Mouse (Mus musculus) stomach, embryonic 16.5 days (tissue): ENCODE measurements around the gene Esrp2. TPM values are rescaled to one million over a fixed set of nuclear protein-coding genes. Genes with fewer than 3 reads are reported as not detected.

Source experiments
- ATAC-seq: fragments of 200-750 bp; cut with Nextera tagmentation; 2 replicates; pipeline ENCODE4 v1.8.0; 2017; ENCODE audit warnings: moderate number of reproducible peaks, moderate TSS enrichment; ENCODE audit not compliant: insufficient read depth, low FRiP score
- H3K27ac ChIP-seq: fragments of 300-500 bp; sonication (generic); 2 replicates; pipeline ENCODE4 v1.5.1; 2014; ENCODE audit warnings: low read length
- H3K27me3 ChIP-seq: fragments of 300-500 bp; sonication (generic); 2 replicates; pipeline ENCODE4 v1.6.1; 2014; ENCODE audit warnings: low read length, control low read depth, mixed read lengths; ENCODE audit not compliant: control insufficient read depth, insufficient read depth
- H3K36me3 ChIP-seq: fragments of 300-500 bp; sonication (generic); 2 replicates; pipeline ENCODE4 v1.6.1; 2014; ENCODE audit warnings: low read length; ENCODE audit not compliant: control insufficient read depth, insufficient read depth
- H3K4me1 ChIP-seq: fragments of 300-500 bp; sonication (generic); 2 replicates; pipeline ENCODE4 v1.6.1; 2014; ENCODE audit warnings: low read length, control low read depth, mixed read lengths; ENCODE audit not compliant: control insufficient read depth, insufficient read depth
- H3K4me2 ChIP-seq: fragments of 300-500 bp; sonication (generic); 2 replicates; pipeline ENCODE4 v1.6.1; 2014; ENCODE audit warnings: low read depth, low read length, mixed read lengths
- H3K4me3 ChIP-seq: fragments of 300-500 bp; sonication (generic); replicated peaks from 2 replicates; pipeline ENCODE4 v1.5.1; 2014; ENCODE audit warnings: mild to moderate bottlenecking, low read length
- H3K9ac ChIP-seq: fragments of 300-500 bp; sonication (generic); 2 replicates; pipeline ENCODE4 v1.6.1; 2014; ENCODE audit warnings: low read length
- H3K9me3 ChIP-seq: fragments of 300-500 bp; sonication (generic); replicated peaks from 2 replicates; pipeline ENCODE4 v1.6.1; 2016; ENCODE audit warnings: low read length, control low read depth; ENCODE audit not compliant: control insufficient read depth
- WGBS: fragments of 180-500 bp; shearing (Covaris S2); extraction: QIAGEN DNeasy Blood & Tissue Kit; methylation state at CpG from one replicate; pipeline ENCODE4 v1.1.7; 2014; 5-methylcytosine and 5-hydroxymethylcytosine counted together
- polyA plus RNA-seq: library from polyadenylated mRNA; unstranded; fragments of >200 nt; fragmentation: Nextera tagmentation; extraction: Ambion mirVana; gene quantifications from 2 replicates; pipeline ENCODE4 v1.2.1, GENCODE M21; 2015

The Esrp2 gene
- polyA plus RNA-seq, 1 experiment from 2014 or later: 62.6 TPM

DNA sequence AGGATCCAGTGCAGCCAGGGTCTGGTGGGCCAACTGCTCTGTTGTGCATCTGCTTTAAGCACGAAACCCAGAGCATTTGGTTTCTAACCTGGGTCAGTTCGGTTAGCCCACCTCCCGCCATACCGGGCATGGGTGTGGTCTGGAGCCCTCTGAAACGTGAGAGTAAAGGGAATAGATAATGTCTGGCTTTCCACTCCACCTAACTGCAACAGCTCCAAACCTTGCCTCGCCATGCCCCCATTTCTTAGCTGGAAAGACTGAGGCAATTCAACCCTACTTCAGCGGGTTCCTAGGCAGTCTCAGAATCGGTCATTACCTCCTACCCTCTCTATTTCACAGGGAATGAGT lies 13.9 kb upstream of the Esrp2 start:
- ATAC-seq: no peak; the same call in 1 of the 2 replicates
- H3K4me3 ChIP-seq: peak overlapping the region; percentile 67
- 16% methylated on average over 8 of the region's 8 CpGs for WGBS
- no peaks in the 10 kb centered on the region for H3K9me3 ChIP-seq
- H3K36me3 ChIP-seq: no peaks in the 10 kb centered on the region
- peak overlapping the region; percentile 76 for H3K9ac ChIP-seq
- H3K4me1 ChIP-seq: peaks cover 8% of the 10 kb centered on the region
- peak overlapping the region; percentile 69 for H3K4me2 ChIP-seq
- no peak overlapping the region for H3K27ac ChIP-seq
- H3K27me3 ChIP-seq: no peaks in the 10 kb centered on the region

DNA sequence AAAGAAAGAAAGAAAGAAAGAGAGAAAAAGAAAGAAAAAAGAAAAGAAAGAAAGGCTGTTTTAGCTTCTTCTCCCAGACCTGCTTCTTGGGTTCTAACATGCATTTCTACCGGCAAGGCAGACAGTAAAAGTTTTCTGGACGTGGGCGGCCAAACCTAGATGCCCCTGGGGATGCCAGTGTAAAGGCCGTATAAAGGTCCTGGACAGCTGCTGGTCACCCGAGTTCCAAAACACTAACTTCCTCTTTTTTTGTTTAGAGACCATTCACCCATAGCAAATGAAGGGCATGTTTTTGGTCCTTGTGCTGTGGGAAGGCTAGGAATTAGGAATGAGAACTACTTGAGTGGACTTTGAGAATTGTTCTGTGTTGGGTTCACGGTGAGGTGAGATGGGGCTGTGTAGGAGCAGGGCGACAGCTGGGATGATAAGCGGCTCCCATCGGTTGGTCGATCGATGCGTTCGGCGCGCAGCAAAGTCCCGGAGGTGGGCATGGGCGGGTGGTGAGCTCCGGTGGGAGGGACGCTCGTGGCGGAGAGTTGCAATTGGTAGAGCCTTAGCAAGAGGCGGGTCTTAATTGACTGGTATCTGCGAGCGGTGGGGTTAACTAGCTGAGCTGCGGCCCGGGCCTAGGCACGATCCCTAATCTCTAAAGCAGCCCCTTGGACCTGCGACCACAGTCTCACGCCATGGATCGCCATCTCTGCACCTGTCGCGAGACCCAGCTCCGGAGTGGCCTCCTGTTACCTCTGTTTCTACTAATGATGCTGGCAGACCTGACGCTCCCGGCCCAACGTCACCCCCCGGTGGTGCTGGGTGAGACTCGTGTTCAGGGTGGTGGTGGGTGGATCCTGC lies 13.3 kb upstream of the Esrp2 start, which contains the start of gene Pla2g15:
Gene Pla2g15, plus strand, starts transcription at position 599 of the 852 bp plus-strand sequence.
- no peaks in the 10 kb centered on the region for H3K36me3 ChIP-seq
- peak within 1 kb of the TSS; percentile 76 for H3K9ac ChIP-seq
- H3K9me3 ChIP-seq: no peaks in the 10 kb centered on the region
- H3K27ac ChIP-seq: 0 out of 2 replicates have a peak within 1 kb of the TSS, but pooled peaks have one; percentile 46
- H3K4me3 ChIP-seq: peak within 1 kb of the TSS; percentile 67
- ATAC-seq: peak; percentile 97
- H3K4me2 ChIP-seq: peak within 1 kb of the TSS; percentile 69
- peaks cover 8% of the 10 kb centered on the region for H3K4me1 ChIP-seq
- WGBS: under 1% methylated on average over 38 of the region's 38 CpGs
- no peaks in the 10 kb centered on the region for H3K27me3 ChIP-seq

DNA sequence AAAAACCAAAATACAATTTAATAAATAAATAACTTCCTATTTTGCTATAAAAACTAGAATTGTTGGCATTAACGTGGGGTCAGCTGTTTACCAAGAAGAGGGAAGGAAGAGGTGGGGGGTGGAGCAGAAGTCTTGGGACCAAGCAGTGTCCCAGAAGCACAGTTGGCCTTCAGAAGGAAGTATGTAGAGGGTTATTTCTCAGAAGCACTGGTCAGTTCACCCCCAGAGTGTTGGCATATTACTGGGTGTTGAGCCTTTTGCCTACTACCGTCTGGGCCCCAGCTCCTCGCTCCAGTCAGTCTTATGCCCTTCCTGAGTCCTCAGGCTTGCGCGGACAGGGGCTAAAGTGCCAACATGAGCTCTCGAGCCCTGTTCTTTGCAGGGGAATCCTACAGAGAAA lies 12.3 kb upstream of the Esrp2 start:
- no peak overlapping the region for H3K4me3 ChIP-seq
- H3K27me3 ChIP-seq: no peaks in the 10 kb centered on the region
- 86% methylated on average over 6 of the region's 6 CpGs for WGBS
- H3K9me3 ChIP-seq: no peaks in the 10 kb centered on the region
- no peaks in the 10 kb centered on the region for H3K36me3 ChIP-seq
- no peak overlapping the region for H3K27ac ChIP-seq
- no peak for ATAC-seq
- no peak overlapping the region for H3K4me2 ChIP-seq
- no peak overlapping the region for H3K9ac ChIP-seq
- H3K4me1 ChIP-seq: peaks cover 8% of the 10 kb centered on the region

DNA sequence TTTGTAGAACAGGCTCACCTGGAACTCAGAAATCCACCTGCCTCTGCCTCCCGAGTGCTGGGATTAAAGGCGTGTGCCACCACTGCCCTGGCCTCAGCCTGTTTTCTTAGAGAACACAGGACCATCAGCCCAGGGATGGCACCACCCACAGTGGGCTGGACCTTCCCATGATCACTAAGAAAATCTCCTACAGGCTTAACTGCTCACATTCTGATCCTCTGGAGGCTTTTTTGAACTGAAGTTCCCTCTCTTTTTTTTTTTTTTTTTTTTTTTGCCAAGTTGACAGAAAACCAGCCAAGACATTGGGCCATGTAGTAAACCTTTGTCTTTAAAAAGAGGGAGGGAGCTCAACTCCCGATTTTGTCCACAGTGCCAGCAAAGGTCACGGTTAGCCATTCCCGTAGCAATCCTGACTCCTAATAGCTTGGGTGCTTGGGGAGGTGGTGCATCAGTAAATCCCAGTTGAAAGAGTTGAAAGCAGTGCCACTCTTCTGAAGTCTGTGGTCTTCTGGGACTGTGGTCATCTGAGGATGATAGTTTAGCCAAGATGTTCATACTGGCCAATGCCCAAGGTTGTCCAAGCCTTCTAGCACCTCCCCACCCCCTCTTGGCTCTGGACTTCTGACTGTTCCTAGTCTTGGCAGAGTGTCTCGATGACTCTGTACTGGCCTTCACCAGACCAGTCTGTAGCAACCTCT lies 11.2 kb upstream of the Esrp2 start:
- 76% methylated on average over 6 of the region's 6 CpGs for whole genome bisulfite sequencing
- no peak for ATAC-seq

DNA sequence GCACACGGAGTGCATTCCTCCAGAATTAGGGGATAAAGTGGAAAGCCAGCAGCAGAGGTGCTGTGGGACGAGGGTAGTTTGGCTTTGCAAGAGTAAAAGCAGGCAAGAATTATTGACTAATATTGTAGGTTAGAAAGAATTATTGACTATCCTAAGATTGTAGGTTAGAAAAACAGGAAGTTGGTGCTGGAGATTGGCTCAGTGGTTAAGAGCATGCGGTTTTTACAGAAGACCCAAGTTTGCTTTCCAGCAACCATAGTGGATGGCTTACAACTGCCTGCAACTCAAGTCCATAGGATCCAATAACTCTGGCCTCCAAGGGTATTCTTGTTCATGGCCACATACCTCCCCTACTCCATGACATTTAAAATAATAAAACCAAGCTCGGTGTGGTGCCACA lies 9.2 kb upstream of the Esrp2 start:
- no peak for ATAC-seq
- H3K9ac ChIP-seq: no peak overlapping the region
- WGBS: 87% methylated on average over 4 of the region's 4 CpGs
- H3K4me2 ChIP-seq: no peak overlapping the region
- no peaks in the 10 kb centered on the region for H3K36me3 ChIP-seq
- peaks cover 6% of the 10 kb centered on the region for H3K4me1 ChIP-seq
- H3K9me3 ChIP-seq: no peaks in the 10 kb centered on the region
- H3K27ac ChIP-seq: no peak overlapping the region
- no peak overlapping the region for H3K4me3 ChIP-seq
- no peaks in the 10 kb centered on the region for H3K27me3 ChIP-seq

More for the DNA sequence above, 11.2 kb upstream of the Esrp2 start:
- H3K27ac ChIP-seq: no peak overlapping the region
- H3K4me2 ChIP-seq: no peak overlapping the region
- H3K36me3 ChIP-seq: no peaks in the 10 kb centered on the region
- peaks cover 8% of the 10 kb centered on the region for H3K4me1 ChIP-seq
- no peak overlapping the region for H3K4me3 ChIP-seq
- no peaks in the 10 kb centered on the region for H3K27me3 ChIP-seq
- no peaks in the 10 kb centered on the region for H3K9me3 ChIP-seq
- H3K9ac ChIP-seq: no peak overlapping the region

DNA sequence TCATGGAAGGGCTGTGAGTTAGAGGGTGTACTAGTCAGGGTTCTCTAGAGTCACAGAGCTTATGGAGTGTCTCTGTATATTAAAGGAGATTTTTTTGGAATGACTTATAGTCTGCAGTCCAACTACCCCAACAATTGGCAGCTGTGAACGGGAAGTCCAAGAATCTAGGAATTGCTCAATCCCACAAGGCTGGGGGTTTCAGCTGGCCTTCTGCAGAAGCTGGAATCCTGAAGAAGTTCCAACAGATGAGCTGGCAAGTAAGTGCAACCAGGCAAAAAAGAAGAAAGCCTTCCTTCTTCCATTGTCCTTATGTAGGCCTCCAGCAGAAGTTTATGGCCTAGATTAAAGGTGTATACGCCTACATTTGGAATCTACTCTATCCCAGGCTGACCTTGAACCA lies 8.6 kb upstream of the Esrp2 start:
- WGBS: 77% methylated on average over 2 of the region's 2 CpGs
- H3K4me2 ChIP-seq: no peak overlapping the region
- H3K27me3 ChIP-seq: no peaks in the 10 kb centered on the region
- no peaks in the 10 kb centered on the region for H3K36me3 ChIP-seq
- H3K4me3 ChIP-seq: no peak overlapping the region
- no peak for ATAC-seq
- H3K9me3 ChIP-seq: no peaks in the 10 kb centered on the region
- H3K9ac ChIP-seq: no peak overlapping the region
- no peak overlapping the region for H3K27ac ChIP-seq
- H3K4me1 ChIP-seq: no peaks in the 10 kb centered on the region

DNA sequence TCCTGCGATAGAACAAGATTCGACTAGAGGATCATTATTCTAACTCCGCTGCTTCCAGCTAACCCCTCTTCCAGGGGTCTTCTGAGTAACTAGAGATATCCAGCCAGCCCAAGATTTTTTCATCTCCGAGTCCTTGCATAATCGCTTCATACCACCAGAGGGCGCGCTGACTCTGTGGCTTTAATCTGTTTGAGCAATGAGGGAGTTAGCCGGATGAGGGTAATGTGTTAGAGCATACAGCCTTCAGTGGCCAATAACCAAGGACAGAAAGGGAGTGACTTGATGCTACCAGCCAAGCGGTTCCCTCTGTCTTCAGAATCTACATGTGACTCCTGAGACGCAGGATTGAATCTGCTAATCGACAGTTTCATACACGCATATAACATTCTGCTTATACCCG lies 4.0 kb upstream of the Esrp2 start:
- H3K9ac ChIP-seq: no peak overlapping the region
- no peaks in the 10 kb centered on the region for H3K36me3 ChIP-seq
- peaks cover 9% of the 10 kb centered on the region for H3K27me3 ChIP-seq
- no peak for ATAC-seq
- 12% methylated on average over 13 of the region's 13 CpGs for WGBS
- no peak overlapping the region for H3K4me2 ChIP-seq
- no peak overlapping the region for H3K4me3 ChIP-seq
- H3K9me3 ChIP-seq: no peaks in the 10 kb centered on the region
- H3K27ac ChIP-seq: no peak overlapping the region
- peaks cover 10% of the 10 kb centered on the region for H3K4me1 ChIP-seq

DNA sequence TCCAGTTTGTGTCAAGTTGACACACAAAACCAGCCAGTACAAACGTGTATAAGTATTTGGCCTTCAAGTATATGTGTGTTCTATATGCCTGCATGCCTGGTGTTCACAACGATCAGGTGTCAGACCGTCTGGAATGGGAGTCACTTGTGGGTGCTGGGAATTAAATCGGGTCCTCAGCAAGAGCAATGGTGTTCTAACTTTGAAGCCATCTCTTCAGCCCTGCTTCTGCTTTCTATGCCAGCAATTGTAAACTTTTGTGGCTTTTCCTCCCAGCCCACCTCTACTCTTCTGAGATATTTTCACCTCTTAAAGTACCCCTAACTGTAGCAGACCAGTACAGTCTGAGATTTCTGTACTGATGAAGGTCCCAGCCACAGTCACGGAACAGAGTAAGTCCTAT lies 3.4 kb upstream of the Esrp2 start:
- H3K4me3 ChIP-seq: no peak overlapping the region
- no peaks in the 10 kb centered on the region for H3K9me3 ChIP-seq
- H3K9ac ChIP-seq: no peak overlapping the region
- no peak overlapping the region for H3K4me2 ChIP-seq
- ATAC-seq: no peak
- 67% methylated on average over 5 of the region's 5 CpGs for WGBS
- H3K27me3 ChIP-seq: peaks cover 12% of the 10 kb centered on the region
- H3K27ac ChIP-seq: no peak overlapping the region
- H3K4me1 ChIP-seq: peaks cover 11% of the 10 kb centered on the region
- H3K36me3 ChIP-seq: no peaks in the 10 kb centered on the region

DNA sequence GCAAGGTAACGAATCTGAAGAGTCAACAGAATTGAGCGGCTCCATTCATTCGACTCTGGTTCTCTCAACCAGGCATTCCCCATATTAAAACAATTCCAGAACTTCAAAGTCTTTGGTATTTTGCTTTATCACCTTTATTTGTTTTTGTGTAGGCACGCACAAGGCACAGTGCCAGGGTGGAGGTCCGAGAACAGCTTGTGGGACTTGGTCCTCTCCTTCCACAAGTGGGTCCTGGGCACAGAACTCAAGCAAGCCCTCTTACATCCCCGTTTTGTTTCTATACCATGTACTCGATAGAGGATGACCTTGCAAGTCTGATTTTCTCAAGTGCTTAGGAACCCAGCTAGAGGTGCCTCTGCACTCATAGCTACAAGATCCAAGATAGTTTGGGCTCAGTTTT lies 1.8 kb upstream of the Esrp2 start:
- Histone ChIP-seq H3K9me3 (no peaks in the 10 kb centered on the region), H3K4me2 (peak overlapping the region; percentile 64), H3K4me3 (peak overlapping the region; percentile 67), H3K9ac (peak overlapping the region; percentile 82), H3K27ac (peak overlapping the region; percentile 96), H3K36me3 (no peaks in the 10 kb centered on the region), H3K27me3 (peaks cover 20% of the 10 kb centered on the region), H3K4me1 (peaks cover 17% of the 10 kb centered on the region)
- WGBS: 12% methylated on average over 7 of the region's 7 CpGs
- no peak for ATAC-seq
